17 mouse cellular contexts compared by ENCODE assay signal in genomic region chr11:68378419-68378818, GRCm38 (mm10). TPM values are rescaled to one million over a fixed set of nuclear protein-coding genes. Genes with fewer than 3 reads are reported as not detected.
A peak's percentile ranks its signal among the peaks of the same experiment; 100 is the strongest.
DNase-seq lines count a peak whose midpoint lies in the region; ATAC-seq and TF ChIP-seq lines count a peak whose summit lies in the region.
"Had no signal": no experiment of that assay in that cellular context is flagged by ENCODE, and none has a peak within 500 bp of the region (broad histone marks: within the 10 kb centered on the region; RNA-seq: fewer than 3 reads in every experiment).

No protein-coding gene starts in this region.

- H3K9me3 ChIP-seq in hindbrain, embryonic 11.5 days (ENCODE audit: control insufficient read depth, low read length) = no peaks in the 10 kb centered on the region
- H3K9me3 ChIP-seq in hindbrain, postnatal 0 days (ENCODE audit: low read length) = no peaks in the 10 kb centered on the region
- H3K9me3 ChIP-seq in embryonic facial prominence, embryonic 11.5 days (replicated peaks; ENCODE audit: control insufficient read depth, low read length) = no peaks in the 10 kb centered on the region
- no peaks in the 10 kb centered on the region for H3K9me3 ChIP-seq in midbrain, embryonic 12.5 days
- H3K9me3 ChIP-seq in neural tube, embryonic 15.5 days (replicated peaks) = no peaks in the 10 kb centered on the region
- H3K9me3 ChIP-seq: G1E; limb, embryonic 12.5 days; liver, embryonic 15.5 days had no signal

- no peak for TF ChIP-seq CTCF in hindbrain, postnatal 0 days (IDR thresholded peaks at IDR 0.05; ENCODE audit: low read depth)

- H3K4me2 ChIP-seq in hindbrain, embryonic 11.5 days (replicated peaks; ENCODE audit: low read depth, low read length) = no peak overlapping the region
- H3K4me2 ChIP-seq in hindbrain, postnatal 0 days (ENCODE audit: low read depth, low read length) = no peak overlapping the region
- H3K4me2 ChIP-seq in embryonic facial prominence, embryonic 11.5 days (ENCODE audit: low read depth, low read length) = no peak overlapping the region
- peak overlapping the region; percentile 44 for H3K4me2 ChIP-seq in midbrain, embryonic 12.5 days (replicated peaks)
- H3K4me2 ChIP-seq in neural tube, embryonic 15.5 days = peak overlapping the region; percentile 21
- H3K4me2 ChIP-seq: liver, embryonic 15.5 days had no signal

- H3K4me1 ChIP-seq in hindbrain, embryonic 11.5 days (replicated peaks; ENCODE audit: control insufficient read depth, insufficient read depth, low read length) = peaks cover 15% of the 10 kb centered on the region; the same call in 1 of the 2 replicates
- peaks cover 3% of the 10 kb centered on the region; the same call in 1 of the 2 replicates for H3K4me1 ChIP-seq in hindbrain, postnatal 0 days (ENCODE audit: insufficient read depth, low read length)
- peaks cover 6% of the 10 kb centered on the region for H3K4me1 ChIP-seq in embryonic facial prominence, embryonic 11.5 days (ENCODE audit: control insufficient read depth, insufficient read depth, low read length)
- peaks cover 32% of the 10 kb centered on the region for H3K4me1 ChIP-seq in midbrain, embryonic 12.5 days
- H3K4me1 ChIP-seq in neural tube, embryonic 15.5 days = peaks cover 26% of the 10 kb centered on the region
- H3K4me1 ChIP-seq: liver, embryonic 15.5 days had no signal

- ATAC-seq in hindbrain, embryonic 11.5 days (ENCODE audit: low FRiP score) = peak; percentile 82
- no peak for ATAC-seq in hindbrain, postnatal 0 days
- 0 out of 2 replicates have a peak, but pooled peaks have one; percentile 11 for ATAC-seq in embryonic facial prominence, embryonic 11.5 days (replicated peaks; ENCODE audit: insufficient number of reproducible peaks, low FRiP score, low TSS enrichment, low read depth)
- peak; percentile 66 for ATAC-seq in midbrain, embryonic 12.5 days (ENCODE audit: low FRiP score, low read depth)
- no peak for ATAC-seq in neural tube, embryonic 15.5 days (ENCODE audit: low FRiP score)

- H3K27ac ChIP-seq in hindbrain, embryonic 11.5 days (ENCODE audit: low read depth, low read length) = 0 out of 2 replicates have a peak overlapping the region, but pooled peaks have one; percentile 32
- no peak overlapping the region for H3K27ac ChIP-seq in hindbrain, postnatal 0 days
- H3K27ac ChIP-seq in embryonic facial prominence, embryonic 11.5 days (replicated peaks; ENCODE audit: low read depth, low read length) = no peak overlapping the region
- peak overlapping the region; percentile 1; the same call in 1 of the 2 replicates for H3K27ac ChIP-seq in midbrain, embryonic 12.5 days (replicated peaks)
- no peak overlapping the region; the same call in 1 of the 2 replicates for H3K27ac ChIP-seq in neural tube, embryonic 15.5 days (replicated peaks)
- H3K27ac ChIP-seq: gastrocnemius, adult 2 months; heart, adult 2 months; limb, embryonic 12.5 days; liver, embryonic 15.5 days; macrophage had no signal

- WGBS in hindbrain, embryonic 11.5 days = 6% methylated on average over 5 of the region's 5 CpGs
- WGBS in hindbrain, postnatal 0 days = 14% methylated on average over 5 of the region's 5 CpGs
- WGBS in embryonic facial prominence, embryonic 11.5 days = 10% methylated on average over 5 of the region's 5 CpGs
- 2% methylated on average over 5 of the region's 5 CpGs for WGBS in midbrain, embryonic 12.5 days
- 11% methylated on average over 5 of the region's 5 CpGs for WGBS in neural tube, embryonic 15.5 days

- H3K27me3 ChIP-seq in hindbrain, embryonic 11.5 days (ENCODE audit: control insufficient read depth, insufficient read depth, low read length) = peaks cover 32% of the 10 kb centered on the region
- H3K27me3 ChIP-seq in hindbrain, postnatal 0 days (ENCODE audit: insufficient read depth, low read length) = peaks cover 5% of the 10 kb centered on the region; the same call in 1 of the 2 replicates
- H3K27me3 ChIP-seq in embryonic facial prominence, embryonic 11.5 days (ENCODE audit: control insufficient read depth, insufficient read depth, low read length) = peaks cover 8% of the 10 kb centered on the region
- H3K27me3 ChIP-seq in midbrain, embryonic 12.5 days = peaks cover 81% of the 10 kb centered on the region
- H3K27me3 ChIP-seq in neural tube, embryonic 15.5 days (replicated peaks) = peaks cover 6% of the 10 kb centered on the region

- no peak overlapping the region for H3K9ac ChIP-seq in hindbrain, embryonic 11.5 days (ENCODE audit: low read depth, low read length)
- H3K9ac ChIP-seq in hindbrain, postnatal 0 days (replicated peaks; ENCODE audit: low read length) = no peak overlapping the region
- no peak overlapping the region for H3K9ac ChIP-seq in embryonic facial prominence, embryonic 11.5 days (replicated peaks; ENCODE audit: low read length)
- H3K9ac ChIP-seq in midbrain, embryonic 12.5 days (replicated peaks) = no peak overlapping the region
- H3K9ac ChIP-seq in neural tube, embryonic 15.5 days (replicated peaks) = no peak overlapping the region
- H3K9ac ChIP-seq: limb, embryonic 12.5 days; liver, embryonic 15.5 days had no signal

- H3K4me3 ChIP-seq in hindbrain, embryonic 11.5 days (ENCODE audit: low read depth, low read length) = no peak overlapping the region
- no peak overlapping the region for H3K4me3 ChIP-seq in hindbrain, postnatal 0 days (ENCODE audit: low read length)
- H3K4me3 ChIP-seq in embryonic facial prominence, embryonic 11.5 days (ENCODE audit: low read depth, low read length) = no peak overlapping the region
- H3K4me3 ChIP-seq in midbrain, embryonic 12.5 days = no peak overlapping the region
- no peak overlapping the region for H3K4me3 ChIP-seq in neural tube, embryonic 15.5 days (replicated peaks)
- H3K4me3 ChIP-seq: erythroblast, embryonic 14.5 days; gastrocnemius, adult 2 months; heart, adult 2 months; limb, embryonic 12.5 days; liver, embryonic 15.5 days had no signal

- H3K36me3 ChIP-seq in hindbrain, embryonic 11.5 days (ENCODE audit: control insufficient read depth, insufficient read depth, low read length) = no peaks in the 10 kb centered on the region
- no peaks in the 10 kb centered on the region for H3K36me3 ChIP-seq in hindbrain, postnatal 0 days (ENCODE audit: insufficient read depth, low read length)
- no peaks in the 10 kb centered on the region for H3K36me3 ChIP-seq in embryonic facial prominence, embryonic 11.5 days (replicated peaks; ENCODE audit: control insufficient read depth, insufficient read depth, low read depth, low read length)
- H3K36me3 ChIP-seq in midbrain, embryonic 12.5 days = no peaks in the 10 kb centered on the region
- H3K36me3 ChIP-seq in neural tube, embryonic 15.5 days = no peaks in the 10 kb centered on the region
- H3K36me3 ChIP-seq: G1E; limb, embryonic 12.5 days; liver, embryonic 15.5 days had no signal

- DNase-seq in hindbrain, embryonic 11.5 days (ENCODE audit: low spot score) = peak; percentile 57
- DNase-seq in hindbrain, postnatal 0 days (ENCODE audit: low spot score) = no peak
- peak; percentile 41 for DNase-seq in embryonic facial prominence, embryonic 11.5 days (ENCODE audit: low spot score)
- DNase-seq in T-cell, adult 2 months (ENCODE audit: low spot score) = no peak
- no peak for DNase-seq in left cerebral cortex, adult 9 months (ENCODE audit: low spot score in 2 of 2)
- DNase-seq: gastrocnemius, adult 2 months; heart, adult 2 months; kidney, postnatal 36 days; right cerebral cortex, adult 18-20 months; thymus, adult 2 months had no signal

RNA-seq across cellular contexts. Expression of gene Ntn1, which starts 22.2 kb away (rescaled TPM):
- polyA plus RNA-seq in hindbrain, embryonic 11.5 days (2014; fragmentation: Nextera tagmentation; extraction: Ambion mirVana) = 7.7 and 11.9 TPM in 2 replicates
- 81.7 and 101 TPM in 2 replicates for total RNA-seq in hindbrain, postnatal 0 days (2014; rRNA removed)
- 13.8 and 14.3 TPM in 2 replicates for polyA plus RNA-seq in hindbrain, postnatal 0 days (2015; fragmentation: Nextera tagmentation; extraction: Ambion mirVana)
- 3.2 and 4.2 TPM in 2 replicates for polyA plus RNA-seq in embryonic facial prominence, embryonic 11.5 days (2014; fragmentation: Nextera tagmentation; extraction: Ambion mirVana)
- polyA plus RNA-seq in midbrain, embryonic 12.5 days (2016; fragmentation: Nextera tagmentation; extraction: Ambion mirVana) = 26.6 and 34.6 TPM in 2 replicates
- polyA plus RNA-seq in neural tube, embryonic 15.5 days (2015; fragmentation: Nextera tagmentation; extraction: Ambion mirVana) = 25.7 and 28.9 TPM in 2 replicates
- polyA plus RNA-seq: erythroblast, embryonic 14.5 days; G1E had no signal

RNA-seq across cellular contexts. Expression of gene Pik3r5, which starts 53.5 kb away (rescaled TPM):
- 0.73 and 0.74 TPM in 2 replicates for polyA plus RNA-seq in hindbrain, embryonic 11.5 days (2014; fragmentation: Nextera tagmentation; extraction: Ambion mirVana)
- 1.4 and 2.5 TPM in 2 replicates for total RNA-seq in hindbrain, postnatal 0 days (2014; rRNA removed)
- polyA plus RNA-seq in hindbrain, postnatal 0 days (2015; fragmentation: Nextera tagmentation; extraction: Ambion mirVana) = 0.34 and 0.65 TPM in 2 replicates
- polyA plus RNA-seq in embryonic facial prominence, embryonic 11.5 days (2014; fragmentation: Nextera tagmentation; extraction: Ambion mirVana) = 0.50 and 0.66 TPM in 2 replicates
- polyA plus RNA-seq in midbrain, embryonic 12.5 days (2016; fragmentation: Nextera tagmentation; extraction: Ambion mirVana) = 0.34 and 0.63 TPM in 2 replicates
- polyA plus RNA-seq in neural tube, embryonic 15.5 days (2015; fragmentation: Nextera tagmentation; extraction: Ambion mirVana) = 0.72 and 2.0 TPM in 2 replicates

Comparison
In these comparisons a context has a peak if more than half of its experiments do, and no peak if none do; other contexts are left out.
1. ATAC-seq: peak in hindbrain, embryonic 11.5 days (single experiment), embryonic facial prominence, embryonic 11.5 days (single experiment) and midbrain, embryonic 12.5 days (single experiment); none in hindbrain, postnatal 0 days (single experiment) and neural tube, embryonic 15.5 days (single experiment).
2. DNase-seq: peak in hindbrain, embryonic 11.5 days (single experiment) and embryonic facial prominence, embryonic 11.5 days (single experiment); none in hindbrain, postnatal 0 days (single experiment), T-cell, adult 2 months (single experiment) and left cerebral cortex, adult 9 months (0 of 2).
3. H3K27ac ChIP-seq: peak in hindbrain, embryonic 11.5 days (single experiment) and midbrain, embryonic 12.5 days (single experiment); none in hindbrain, postnatal 0 days (single experiment), embryonic facial prominence, embryonic 11.5 days (single experiment) and neural tube, embryonic 15.5 days (single experiment).
4. H3K4me2 ChIP-seq: peak in midbrain, embryonic 12.5 days (single experiment) and neural tube, embryonic 15.5 days (single experiment); none in hindbrain, embryonic 11.5 days (single experiment), hindbrain, postnatal 0 days (single experiment) and embryonic facial prominence, embryonic 11.5 days (single experiment).